Mouse (Mus musculus) olfactory bulb, adult 2 months (tissue): ENCODE measurements around the gene Opcml.

Experiments used
- CTCF ChIP-seq: fragments of 200-500 bp; IDR thresholded peaks from 2 replicates; pipeline ENCODE4 v1.5.1; 2012; ENCODE audit warnings: low read depth, mild to moderate bottlenecking, low read length, moderate library complexity; ENCODE audit not compliant: insufficient read depth
- POLR2A ChIP-seq: fragments of 200-500 bp; IDR thresholded peaks from 2 replicates; pipeline ENCODE4 v1.6.1; 2012; ENCODE audit warnings: mild to moderate bottlenecking, low read depth, low read length, moderate library complexity; ENCODE audit not compliant: insufficient read depth

GRCm38 (mm10) chr9:28911571-28912185, 1121.1 kb downstream of the Opcml start:
- TF ChIP-seq CTCF = no peak
- TF ChIP-seq POLR2A = no peak
